Mouse (Mus musculus): ENCODE measurements around the gene Eif5a. TPM values are rescaled to one million over a fixed set of nuclear protein-coding genes. Genes with fewer than 3 reads are reported as not detected.

The Eif5a gene
- 378 and 387 TPM in 2 replicates for polyA plus RNA-seq (2011; ENCODE audit: insufficient read depth, insufficient read length, low replicate concordance, missing spikeins)

GRCm38 (mm10) chr11:69921114-69922011 lies at the start of gene Eif5a:
Gene Eif5a (minus strand): TSS chr11:69921958.
- Histone ChIP-seq H3K4me3 (replicated peaks; ENCODE audit: control insufficient read depth, low read depth, low read length) (peak within 1 kb of the TSS; percentile 86), H3K27ac (ENCODE audit: control insufficient read depth, insufficient read depth, low read depth, low read length, poor library complexity) (peak within 1 kb of the TSS; percentile 95), H3K4me1 (ENCODE audit: control insufficient read depth, insufficient read depth, low read length) (no peaks in the 10 kb centered on the region; the same call in 1 of the 2 replicates)
- TF ChIP-seq POLR2A (IDR thresholded peaks at IDR 0.05; ENCODE audit: borderline replicate concordance, control insufficient read depth, low read depth, low read length) (peak; percentile 90), CTCF (IDR thresholded peaks at IDR 0.05; ENCODE audit: control insufficient read depth, insufficient read depth, low read length) (peak; percentile 54; the same call in 1 of the 2 replicates)
- WGBS: under 1% methylated on average over 78 of the region's 78 CpGs

GRCm38 (mm10) chr11:69970775-69971174 lies 49.0 kb upstream of the Eif5a start:
- WGBS: 69% methylated on average over 3 of the region's 3 CpGs
- Histone ChIP-seq H3K4me3 (replicated peaks; ENCODE audit: control insufficient read depth, low read depth, low read length) (no peak overlapping the region), H3K4me1 (ENCODE audit: control insufficient read depth, insufficient read depth, low read length) (peaks cover 1% of the 10 kb centered on the region; the same call in 1 of the 2 replicates), H3K27ac (ENCODE audit: control insufficient read depth, insufficient read depth, low read depth, low read length, poor library complexity) (no peak overlapping the region)
- TF ChIP-seq POLR2A (IDR thresholded peaks at IDR 0.05; ENCODE audit: borderline replicate concordance, control insufficient read depth, low read depth, low read length): no peak
- TF ChIP-seq CTCF (IDR thresholded peaks at IDR 0.05; ENCODE audit: control insufficient read depth, insufficient read depth, low read length): no peak

DNA sequence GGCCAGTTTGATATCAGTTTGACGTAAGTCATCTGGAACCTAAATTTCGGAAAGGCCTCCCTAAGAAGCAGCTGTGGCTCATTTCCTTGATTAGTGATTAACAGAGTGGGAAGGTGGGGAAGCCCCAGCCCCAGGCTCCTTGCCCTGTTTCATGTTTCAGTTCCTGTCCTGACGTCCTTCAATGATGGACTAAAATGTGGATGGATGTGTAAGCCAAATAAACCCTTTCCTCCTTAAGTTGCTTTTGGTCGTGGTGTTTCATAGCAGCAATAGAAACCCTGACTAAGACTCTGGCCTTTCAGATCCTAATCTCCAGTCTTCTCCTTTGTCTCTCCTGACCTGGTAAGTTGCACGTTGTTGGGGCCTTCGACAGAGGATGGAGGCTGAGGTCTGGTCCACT lies 48.5 kb upstream of the Eif5a start:
- WGBS: 77% methylated on average over 6 of the region's 6 CpGs
- Histone ChIP-seq H3K4me1 (ENCODE audit: control insufficient read depth, insufficient read depth, low read length) (peaks cover 1% of the 10 kb centered on the region; the same call in 1 of the 2 replicates), H3K27ac (ENCODE audit: control insufficient read depth, insufficient read depth, low read depth, low read length, poor library complexity) (no peak overlapping the region), H3K4me3 (replicated peaks; ENCODE audit: control insufficient read depth, low read depth, low read length) (no peak overlapping the region)
- TF ChIP-seq CTCF (IDR thresholded peaks at IDR 0.05; ENCODE audit: control insufficient read depth, insufficient read depth, low read length) (no peak), POLR2A (IDR thresholded peaks at IDR 0.05; ENCODE audit: borderline replicate concordance, control insufficient read depth, low read depth, low read length) (no peak)

- TF ChIP-seq POLR2A (IDR thresholded peaks at IDR 0.05; ENCODE audit: borderline replicate concordance, control insufficient read depth, low read depth, low read length) (no peak), CTCF (IDR thresholded peaks at IDR 0.05; ENCODE audit: control insufficient read depth, insufficient read depth, low read length) (no peak)
- Histone ChIP-seq H3K27ac (ENCODE audit: control insufficient read depth, insufficient read depth, low read depth, low read length, poor library complexity) (no peak overlapping the region), H3K4me3 (replicated peaks; ENCODE audit: control insufficient read depth, low read depth, low read length) (no peak overlapping the region), H3K4me1 (ENCODE audit: control insufficient read depth, insufficient read depth, low read length) (peaks cover 1% of the 10 kb centered on the region; the same call in 1 of the 2 replicates)
- 79% methylated on average over 4 of the region's 4 CpGs for WGBS
These were observed 47.0 kb upstream of the Eif5a start for GRCm38 (mm10) chr11:69968793-69969192.

- Histone ChIP-seq H3K4me3 (replicated peaks; ENCODE audit: control insufficient read depth, low read depth, low read length) (no peak overlapping the region), H3K4me1 (ENCODE audit: control insufficient read depth, insufficient read depth, low read length) (peaks cover 3% of the 10 kb centered on the region; the same call in 1 of the 2 replicates), H3K27ac (ENCODE audit: control insufficient read depth, insufficient read depth, low read depth, low read length, poor library complexity) (no peak overlapping the region)
- WGBS: 37% methylated on average over 17 of the region's 17 CpGs
- TF ChIP-seq CTCF (IDR thresholded peaks at IDR 0.05; ENCODE audit: control insufficient read depth, insufficient read depth, low read length): no peak
- TF ChIP-seq POLR2A (IDR thresholded peaks at IDR 0.05; ENCODE audit: borderline replicate concordance, control insufficient read depth, low read depth, low read length): no peak
These were observed 45.2 kb upstream of the Eif5a start for GRCm38 (mm10) chr11:69966860-69967517.

GRCm38 (mm10) chr11:69966006-69966859 lies 44.5 kb upstream of the Eif5a start:
- 4% methylated on average over 58 of the region's 59 CpGs for WGBS
- no peak for TF ChIP-seq POLR2A (IDR thresholded peaks at IDR 0.05; ENCODE audit: borderline replicate concordance, control insufficient read depth, low read depth, low read length)
- TF ChIP-seq CTCF (IDR thresholded peaks at IDR 0.05; ENCODE audit: control insufficient read depth, insufficient read depth, low read length): no peak
- H3K4me3 ChIP-seq (replicated peaks; ENCODE audit: control insufficient read depth, low read depth, low read length): no peak overlapping the region

DNA sequence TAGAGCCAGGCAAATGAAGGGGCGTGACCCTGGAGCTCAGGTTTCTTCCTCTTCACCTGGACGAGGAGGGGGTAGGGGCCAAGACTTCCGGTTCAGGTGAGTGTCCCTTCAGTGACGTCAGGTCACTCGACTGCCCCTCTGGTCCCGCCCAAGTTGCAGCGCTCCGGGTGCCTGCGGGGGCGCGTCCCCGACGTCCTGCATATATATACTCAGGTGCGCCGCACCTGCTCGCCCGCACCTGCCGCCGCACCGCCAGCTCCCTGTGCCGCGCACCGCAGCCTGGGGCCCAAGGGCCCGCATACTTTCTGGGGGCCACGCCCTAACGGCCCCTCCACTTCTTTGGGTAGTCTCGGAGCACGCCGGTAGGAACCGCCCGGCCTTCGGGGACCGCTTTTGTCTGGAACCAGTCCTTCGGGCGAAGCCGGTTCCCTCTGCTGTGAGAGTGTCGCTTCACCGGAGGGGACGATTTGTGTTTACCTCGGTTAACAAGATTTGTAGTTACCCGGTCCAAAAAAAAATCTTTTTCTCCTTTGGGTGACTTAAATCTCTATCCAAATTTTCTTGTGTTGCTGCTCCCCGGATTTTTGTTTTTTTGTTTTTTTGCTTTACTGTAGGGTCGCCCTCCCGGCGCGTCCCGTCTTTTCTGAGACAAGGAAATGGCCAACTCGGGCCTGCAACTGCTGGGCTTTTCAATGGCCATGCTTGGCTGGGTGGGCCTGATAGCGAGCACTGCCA lies 43.7 kb upstream of the Eif5a start:
- TF ChIP-seq POLR2A (IDR thresholded peaks at IDR 0.05; ENCODE audit: borderline replicate concordance, control insufficient read depth, low read depth, low read length): no peak
- TF ChIP-seq CTCF (IDR thresholded peaks at IDR 0.05; ENCODE audit: control insufficient read depth, insufficient read depth, low read length): no peak
- 7% methylated on average over 49 of the region's 49 CpGs for WGBS
- peaks cover 3% of the 10 kb centered on the region; the same call in 1 of the 2 replicates for H3K4me1 ChIP-seq (ENCODE audit: control insufficient read depth, insufficient read depth, low read length)
- H3K27ac ChIP-seq (ENCODE audit: control insufficient read depth, insufficient read depth, low read depth, low read length, poor library complexity): no peak overlapping the region; the same call in 1 of the 2 replicates
- no peak overlapping the region for H3K4me3 ChIP-seq (replicated peaks; ENCODE audit: control insufficient read depth, low read depth, low read length)

More at GRCm38 (mm10) chr11:69966006-69966859, 44.5 kb upstream of the Eif5a start:
- Histone ChIP-seq H3K4me1 (ENCODE audit: control insufficient read depth, insufficient read depth, low read length) (peaks cover 3% of the 10 kb centered on the region; the same call in 1 of the 2 replicates), H3K27ac (ENCODE audit: control insufficient read depth, insufficient read depth, low read depth, low read length, poor library complexity) (no peak overlapping the region)
